Comparison of ENCODE assay signal across 20 mouse cellular contexts in genomic region chr11:60153936-60154335, GRCm38 (mm10). TPM values are rescaled to one million over a fixed set of nuclear protein-coding genes. Genes with fewer than 3 reads are reported as not detected.
A peak's percentile ranks its signal among the peaks of the same experiment; 100 is the strongest.
DNase-seq lines count a peak whose midpoint lies in the region; ATAC-seq lines count a peak whose summit lies in the region.
"Had no signal": no experiment of that assay in that cellular context is flagged by ENCODE, and none has a peak within 500 bp of the region (broad histone marks: within the 10 kb centered on the region; RNA-seq: fewer than 3 reads in every experiment).

No protein-coding gene starts in this region.

- 96% methylated on average over 3 of the region's 3 CpGs for WGBS in heart, embryonic 10.5 days
- WGBS in midbrain, embryonic 12.5 days = 87% methylated on average over 3 of the region's 3 CpGs
- WGBS in midbrain, embryonic 13.5 days = 82% methylated on average over 3 of the region's 3 CpGs

- H3K27ac ChIP-seq in heart, embryonic 10.5 days = 0 out of 2 replicates have a peak overlapping the region, but pooled peaks have one; percentile 25
- peak overlapping the region; percentile 83; the same call in 1 of the 2 replicates for H3K27ac ChIP-seq in midbrain, embryonic 12.5 days (replicated peaks)
- no peak overlapping the region for H3K27ac ChIP-seq in midbrain, embryonic 13.5 days
- H3K27ac ChIP-seq: intestine, embryonic 15.5 days; liver, embryonic 14.5 days had no signal

- H3K4me1 ChIP-seq in heart, embryonic 10.5 days = peaks cover 43% of the 10 kb centered on the region
- H3K4me1 ChIP-seq in midbrain, embryonic 12.5 days = peaks cover 30% of the 10 kb centered on the region
- peaks cover 63% of the 10 kb centered on the region for H3K4me1 ChIP-seq in midbrain, embryonic 13.5 days (replicated peaks)

- no peaks in the 10 kb centered on the region for H3K9me3 ChIP-seq in heart, embryonic 10.5 days
- no peaks in the 10 kb centered on the region for H3K9me3 ChIP-seq in midbrain, embryonic 12.5 days
- no peaks in the 10 kb centered on the region for H3K9me3 ChIP-seq in midbrain, embryonic 13.5 days
- H3K9me3 ChIP-seq: hindbrain, embryonic 12.5 days; intestine, embryonic 15.5 days had no signal

- DNase-seq in heart, embryonic 10.5 days (ENCODE audit: low spot score) = no peak
- no peak for DNase-seq in heart, adult 18-20 months
- peak; percentile 63 for DNase-seq in NIH3T3 (ENCODE audit: low read depth)
- DNase-seq in retina, embryonic 14.5 days (ENCODE audit: low spot score) = peak; percentile 30
- DNase-seq in spleen, adult 18-20 months = no peak
- no peak for DNase-seq in lung, postnatal 4 days
- DNase-seq: adrenal gland, postnatal 10 days; cerebellum, adult 11-12 months; cerebellum, postnatal 14 days; heart, postnatal 10 days; kidney, adult 9 months; kidney, postnatal 36 days; thymus, postnatal 14 days had no signal

- H3K4me2 ChIP-seq in midbrain, embryonic 12.5 days (replicated peaks) = no peak overlapping the region
- no peak overlapping the region for H3K4me2 ChIP-seq in midbrain, embryonic 13.5 days (replicated peaks)
- H3K4me2 ChIP-seq: heart, embryonic 11.5 days; hindbrain, embryonic 12.5 days; intestine, embryonic 15.5 days had no signal

- no peak overlapping the region for H3K9ac ChIP-seq in midbrain, embryonic 12.5 days (replicated peaks)
- H3K9ac ChIP-seq in midbrain, embryonic 13.5 days (replicated peaks) = no peak overlapping the region
- H3K9ac ChIP-seq: intestine, embryonic 15.5 days; liver, embryonic 14.5 days had no signal

- no peak overlapping the region for H3K4me3 ChIP-seq in heart, embryonic 10.5 days
- no peak overlapping the region for H3K4me3 ChIP-seq in midbrain, embryonic 12.5 days
- H3K4me3 ChIP-seq in midbrain, embryonic 13.5 days (replicated peaks) = no peak overlapping the region
- H3K4me3 ChIP-seq: hindbrain, embryonic 12.5 days; intestine, embryonic 15.5 days had no signal

- no peak for ATAC-seq in midbrain, embryonic 12.5 days (ENCODE audit: low FRiP score, low read depth)
- no peak for ATAC-seq in midbrain, embryonic 13.5 days
- ATAC-seq: activated CD4-positive, CD25-positive, alpha-beta regulatory T cell, adult 4 months; intestine, embryonic 15.5 days had no signal

- H3K27me3 ChIP-seq in heart, embryonic 10.5 days (ENCODE audit: insufficient read depth, poor library complexity, severe bottlenecking) = no peaks in the 10 kb centered on the region
- no peaks in the 10 kb centered on the region for H3K27me3 ChIP-seq in midbrain, embryonic 12.5 days
- no peaks in the 10 kb centered on the region for H3K27me3 ChIP-seq in midbrain, embryonic 13.5 days
- H3K27me3 ChIP-seq: hindbrain, embryonic 12.5 days; intestine, embryonic 15.5 days had no signal

- H3K36me3 ChIP-seq in heart, embryonic 10.5 days = peaks cover 84% of the 10 kb centered on the region
- peaks cover 30% of the 10 kb centered on the region for H3K36me3 ChIP-seq in midbrain, embryonic 12.5 days
- peaks cover 13% of the 10 kb centered on the region for H3K36me3 ChIP-seq in midbrain, embryonic 13.5 days

RNA-seq across cellular contexts. Expression of gene Rai1, which starts 49.1 kb away (rescaled TPM):
- 21.2 and 32.5 TPM in 2 replicates for polyA plus RNA-seq in heart, embryonic 10.5 days (2016; fragmentation: Nextera tagmentation; extraction: Ambion mirVana)
- 10 to 100 TPM; 18.0 to 23.0 TPM for total RNA-seq in heart, adult 18-20 months (2021)
- polyA plus RNA-seq in midbrain, embryonic 12.5 days (2016; fragmentation: Nextera tagmentation; extraction: Ambion mirVana) = 28.3 and 36.2 TPM in 2 replicates
- polyA plus RNA-seq in midbrain, embryonic 13.5 days (2015; fragmentation: Nextera tagmentation; extraction: Ambion mirVana) = 32.7 and 33.8 TPM in 2 replicates

Comparison
In these comparisons a context has a peak if more than half of its experiments do, and no peak if none do; other contexts are left out.
1. DNase-seq: peak in NIH3T3 (single experiment) and retina, embryonic 14.5 days (single experiment); none in heart, embryonic 10.5 days (single experiment), heart, adult 18-20 months (0 of 2), spleen, adult 18-20 months (0 of 2) and lung, postnatal 4 days (0 of 2).